12 mouse cellular contexts compared by ENCODE assay signal in the genomic region with DNA sequence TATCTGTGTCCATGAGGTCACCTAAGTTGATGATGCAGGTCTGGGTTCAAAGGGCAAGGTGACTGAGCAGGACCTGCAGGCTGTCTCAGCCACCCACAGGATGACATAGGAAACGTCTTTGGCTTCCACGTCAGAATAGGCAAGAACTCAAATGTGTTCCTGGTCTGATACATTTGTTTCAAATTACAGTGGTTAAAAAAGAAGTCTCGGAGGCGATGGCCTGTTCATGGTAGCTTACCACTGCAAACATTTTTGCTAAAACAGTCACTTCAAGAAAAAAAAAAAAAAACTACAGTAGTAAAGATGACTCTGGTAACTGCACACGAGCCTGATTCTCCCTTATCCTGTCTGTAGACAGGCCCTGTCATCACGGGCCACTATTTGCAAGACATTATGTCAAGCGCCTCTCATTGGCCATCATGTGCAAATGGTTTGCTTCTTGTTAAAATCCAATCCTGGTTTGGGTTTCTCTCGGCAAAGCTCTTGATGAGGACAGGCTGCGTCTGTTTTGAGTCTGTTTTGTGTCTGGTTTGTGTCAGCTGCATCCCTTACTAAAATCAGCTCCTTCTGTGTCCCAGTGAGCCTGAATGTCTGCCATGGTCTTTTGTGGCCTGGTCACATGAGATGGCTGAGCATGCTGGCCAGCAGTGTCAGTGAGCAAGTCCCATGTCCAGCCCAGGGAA. TPM values are rescaled to one million over a fixed set of nuclear protein-coding genes. Genes with fewer than 3 reads are reported as not detected.
DNase-seq lines count a peak whose midpoint lies in the region.
"Had no signal": no experiment of that assay in that cellular context is flagged by ENCODE, and none has a peak within 500 bp of the region (broad histone marks: within the 10 kb centered on the region; RNA-seq: fewer than 3 reads in every experiment).

No protein-coding gene starts in this region.

- peaks cover 73% of the 10 kb centered on the region for H3K27me3 ChIP-seq in heart, embryonic 10.5 days (ENCODE audit: insufficient read depth, poor library complexity, severe bottlenecking)

- no peaks in the 10 kb centered on the region for H3K36me3 ChIP-seq in heart, embryonic 10.5 days

- 32% methylated on average over 9 of the region's 9 CpGs for WGBS in heart, embryonic 10.5 days

- peak overlapping the region; percentile 31; the same call in 1 of the 2 replicates for H3K27ac ChIP-seq in heart, embryonic 10.5 days

- H3K4me3 ChIP-seq in heart, embryonic 10.5 days, result no peak overlapping the region
- H3K4me3 ChIP-seq: erythroblast, embryonic 14.5 days had no signal

- H3K9me3 ChIP-seq in heart, embryonic 10.5 days, result no peaks in the 10 kb centered on the region

- DNase-seq in 3T3-L1 (ENCODE audit: low read depth, low spot score) (peak; percentile 71), NIH3T3 (ENCODE audit: low read depth) (peak; percentile 70)
- DNase-seq in heart, embryonic 10.5 days (ENCODE audit: low spot score), result peak; percentile 81
- peak; percentile 30 for DNase-seq in mesoderm, embryonic 11.5 days (ENCODE audit: low read depth, low spot score)
- no peak for DNase-seq in thymus, postnatal 14 days
- DNase-seq in cerebellum, adult 11 months, result no peak
- DNase-seq in kidney, postnatal 25 days, result no peak
- DNase-seq: kidney, adult 9 months; liver; lung, postnatal 4 days; spleen, adult 18-20 months had no signal

- H3K4me1 ChIP-seq in heart, embryonic 10.5 days, result peaks cover 49% of the 10 kb centered on the region

RNA-seq across cellular contexts. Expression of gene Gpc1, which starts 59.2 kb away (rescaled TPM):
- polyA plus RNA-seq in heart, embryonic 10.5 days (2016; fragmentation: Nextera tagmentation; extraction: Ambion mirVana), result 36.4 and 38.7 TPM in 2 replicates

Comparison
In these comparisons a context has a peak if more than half of its experiments do, and no peak if none do; other contexts are left out.
1. DNase-seq: peak in 3T3-L1 (single experiment), NIH3T3 (single experiment), heart, embryonic 10.5 days (single experiment) and mesoderm, embryonic 11.5 days (single experiment); none in thymus, postnatal 14 days (single experiment), cerebellum, adult 11 months (single experiment) and kidney, postnatal 25 days (0 of 2).